Mouse (Mus musculus): ENCODE results near the gene Serp2. TPM values are rescaled to one million over a fixed set of nuclear protein-coding genes. Genes with fewer than 3 reads are reported as not detected.
"Not testable (repeated sequence)": the region's sequence is repeated elsewhere in the genome, so short reads cannot be mapped to it uniquely, and the experiment has no call there.

Serp2 gene
- total RNA-seq, 1 experiment = 3.5 TPM

GRCm38 (mm10) chr14:76566193-76566592, 9.5 kb upstream of the Serp2 start:
- Histone ChIP-seq H3K4me3 (ENCODE audit: insufficient read depth in 1 of 2, low read depth in 1 of 2, low read length in 2 of 2, poor library complexity in 1 of 2, severe bottlenecking in 1 of 2) (no peak overlapping the region), H3K36me3 (ENCODE audit: control insufficient read depth, insufficient read depth, low read length, poor library complexity, severe bottlenecking) (no peaks in the 10 kb centered on the region), H3K9ac (ENCODE audit: insufficient read depth, low read depth, low read length, poor library complexity, severe bottlenecking) (no peak overlapping the region), H3K4me1 (ENCODE audit: control insufficient read depth in 2 of 2, insufficient read depth in 2 of 2, low read length in 2 of 2, poor library complexity in 1 of 2) (no peaks in the 10 kb centered on the region), H3K9me3 (ENCODE audit: control insufficient read depth, insufficient read depth, low read depth, low read length) (no peaks in the 10 kb centered on the region), H3K27ac (ENCODE audit: insufficient read depth, low read depth, low read length, poor library complexity, severe bottlenecking) (no peak overlapping the region)
- DNase-seq (ENCODE audit: low read depth, low spot score) = no peak
- in situ Hi-C loops (cut with MboI; ENCODE audit: low sequenced_read_pairs in 2 of 2, unreplicated experiment in 2 of 2) = no loop called here
- no peak for TF ChIP-seq CHD2 (IDR thresholded peaks at IDR 0.05; ENCODE audit: low read depth, low read length)
- TF ChIP-seq ZC3H11A (IDR thresholded peaks at IDR 0.05; ENCODE audit: borderline replicate concordance, low read depth, low read length) = no peak
- TF ChIP-seq ZNF384 (IDR thresholded peaks at IDR 0.05; ENCODE audit: low read depth, low read length) = no peak
- TF ChIP-seq MAFK (IDR thresholded peaks at IDR 0.05; ENCODE audit: insufficient read depth, low read depth, low read length) = no peak
- no peak for TF ChIP-seq HCFC1 (IDR thresholded peaks at IDR 0.05; ENCODE audit: borderline replicate concordance, insufficient read depth, low read length)

GRCm38 (mm10) chr14:76559208-76559607, 2.5 kb upstream of the Serp2 start:
- H3K36me3 ChIP-seq (ENCODE audit: control insufficient read depth, insufficient read depth, low read length, poor library complexity, severe bottlenecking) = no peaks in the 10 kb centered on the region
- peaks cover 4 to 5% of the 10 kb centered on the region in 2 experiments; a peak in 2 of 4 replicates for H3K4me1 ChIP-seq (ENCODE audit: control insufficient read depth in 2 of 2, insufficient read depth in 2 of 2, low read length in 2 of 2, poor library complexity in 1 of 2)
- no peak overlapping the region for H3K27ac ChIP-seq (ENCODE audit: insufficient read depth, low read depth, low read length, poor library complexity, severe bottlenecking)
- no peak for DNase-seq (ENCODE audit: low read depth, low spot score)
- in situ Hi-C loops (cut with MboI; ENCODE audit: low sequenced_read_pairs in 2 of 2, unreplicated experiment in 2 of 2) = no loop called here
- no peak for TF ChIP-seq ZNF384 (IDR thresholded peaks at IDR 0.05; ENCODE audit: low read depth, low read length)
- no peak for TF ChIP-seq HCFC1 (IDR thresholded peaks at IDR 0.05; ENCODE audit: borderline replicate concordance, insufficient read depth, low read length)
- no peak for TF ChIP-seq CHD2 (IDR thresholded peaks at IDR 0.05; ENCODE audit: low read depth, low read length)
- TF ChIP-seq MAFK (IDR thresholded peaks at IDR 0.05; ENCODE audit: insufficient read depth, low read depth, low read length) = no peak
- TF ChIP-seq ZC3H11A (IDR thresholded peaks at IDR 0.05; ENCODE audit: borderline replicate concordance, low read depth, low read length) = no peak
- no peak overlapping the region for H3K4me3 ChIP-seq (ENCODE audit: insufficient read depth in 1 of 2, low read depth in 1 of 2, low read length in 2 of 2, poor library complexity in 1 of 2, severe bottlenecking in 1 of 2)
- H3K9me3 ChIP-seq (ENCODE audit: control insufficient read depth, insufficient read depth, low read depth, low read length) = no peaks in the 10 kb centered on the region
- no peak overlapping the region for H3K9ac ChIP-seq (ENCODE audit: insufficient read depth, low read depth, low read length, poor library complexity, severe bottlenecking)

- H3K4me3 ChIP-seq (ENCODE audit: insufficient read depth in 1 of 2, low read depth in 1 of 2, low read length in 2 of 2, poor library complexity in 1 of 2, severe bottlenecking in 1 of 2); DNase-seq (ENCODE audit: low read depth, low spot score); H3K4me1 ChIP-seq (ENCODE audit: control insufficient read depth in 2 of 2, insufficient read depth in 2 of 2, low read length in 2 of 2, poor library complexity in 1 of 2); H3K27ac ChIP-seq (ENCODE audit: insufficient read depth, low read depth, low read length, poor library complexity, severe bottlenecking); in situ Hi-C loops (cut with MboI; ENCODE audit: low sequenced_read_pairs in 2 of 2, unreplicated experiment in 2 of 2); H3K9ac ChIP-seq (ENCODE audit: insufficient read depth, low read depth, low read length, poor library complexity, severe bottlenecking); H3K36me3 ChIP-seq (ENCODE audit: control insufficient read depth, insufficient read depth, low read length, poor library complexity, severe bottlenecking); H3K9me3 ChIP-seq (ENCODE audit: control insufficient read depth, insufficient read depth, low read depth, low read length): not testable (repeated sequence)
Observed at GRCm38 (mm10) chr14:76558171-76558570, 1.5 kb upstream of the Serp2 start.

GRCm38 (mm10) chr14:76556031-76556851, 448 bp downstream of the Serp2 start:
- in situ Hi-C loops (cut with MboI; ENCODE audit: low sequenced_read_pairs in 2 of 2, unreplicated experiment in 2 of 2) = no loop called here
- no peak for TF ChIP-seq MAFK (IDR thresholded peaks at IDR 0.05; ENCODE audit: insufficient read depth, low read depth, low read length)
- TF ChIP-seq CHD2 (IDR thresholded peaks at IDR 0.05; ENCODE audit: low read depth, low read length) = no peak
- TF ChIP-seq ZNF384 (IDR thresholded peaks at IDR 0.05; ENCODE audit: low read depth, low read length) = no peak
- no peak for TF ChIP-seq ZC3H11A (IDR thresholded peaks at IDR 0.05; ENCODE audit: borderline replicate concordance, low read depth, low read length)
- no peaks in the 10 kb centered on the region for H3K36me3 ChIP-seq (ENCODE audit: control insufficient read depth, insufficient read depth, low read length, poor library complexity, severe bottlenecking)
- no peak overlapping the region for H3K27ac ChIP-seq (ENCODE audit: insufficient read depth, low read depth, low read length, poor library complexity, severe bottlenecking)
- no peak for DNase-seq (ENCODE audit: low read depth, low spot score)
- no peaks in the 10 kb centered on the region for H3K9me3 ChIP-seq (ENCODE audit: control insufficient read depth, insufficient read depth, low read depth, low read length)
- H3K4me1 ChIP-seq (ENCODE audit: control insufficient read depth in 2 of 2, insufficient read depth in 2 of 2, low read length in 2 of 2, poor library complexity in 1 of 2) = peaks cover 4 to 5% of the 10 kb centered on the region in 2 experiments; a peak in 2 of 4 replicates
- peak overlapping the region; percentile 70 to 89 for H3K4me3 ChIP-seq (ENCODE audit: insufficient read depth in 1 of 2, low read depth in 1 of 2, low read length in 2 of 2, poor library complexity in 1 of 2, severe bottlenecking in 1 of 2)
- peak overlapping the region; percentile 74 for H3K9ac ChIP-seq (ENCODE audit: insufficient read depth, low read depth, low read length, poor library complexity, severe bottlenecking)

Data from ES-E14 (cell line).